Mouse (Mus musculus) bone marrow macrophage, adult 2 months (primary cell): ENCODE results near the gene Brd2. TPM values are rescaled to one million over a fixed set of nuclear protein-coding genes. Genes with fewer than 3 reads are reported as not detected.

ENCODE experiments used
- H3K27ac ChIP-seq: 2 replicates; pipeline ENCODE4 v1.5.1; 2012; ENCODE audit warnings: low read depth, low read length; ENCODE audit not compliant: insufficient read depth
- H3K4me1 ChIP-seq: 2 replicates; pipeline ENCODE4 v1.6.1; 2012; ENCODE audit warnings: low read length; ENCODE audit not compliant: control insufficient read depth, insufficient read depth
- H3K4me3 ChIP-seq: 2 replicates; pipeline ENCODE4 v1.5.1; 2012; ENCODE audit warnings: mild to moderate bottlenecking, low read length, moderate library complexity; ENCODE audit not compliant: insufficient read depth
- CTCF ChIP-seq: IDR thresholded peaks from 2 replicates; pipeline ENCODE4 v1.5.1; 2012; ENCODE audit warnings: low read depth, mild to moderate bottlenecking, low read length, moderate library complexity
- POLR2A ChIP-seq: IDR thresholded peaks from 2 replicates; pipeline ENCODE4 v1.6.1; 2012; ENCODE audit warnings: mild to moderate bottlenecking, low read depth, low read length, borderline replicate concordance
- polyA plus RNA-seq: library from polyadenylated mRNA; stranded (reverse); fragments of >200 nt; gene quantifications from 2 replicates; pipeline ENCODE4 v1.2.4, GENCODE M21; 2012; ENCODE audit not compliant: missing spikeins, insufficient read depth, insufficient read length

The Brd2 gene
- polyA plus RNA-seq, 1 experiment, result 185 TPM

DNA sequence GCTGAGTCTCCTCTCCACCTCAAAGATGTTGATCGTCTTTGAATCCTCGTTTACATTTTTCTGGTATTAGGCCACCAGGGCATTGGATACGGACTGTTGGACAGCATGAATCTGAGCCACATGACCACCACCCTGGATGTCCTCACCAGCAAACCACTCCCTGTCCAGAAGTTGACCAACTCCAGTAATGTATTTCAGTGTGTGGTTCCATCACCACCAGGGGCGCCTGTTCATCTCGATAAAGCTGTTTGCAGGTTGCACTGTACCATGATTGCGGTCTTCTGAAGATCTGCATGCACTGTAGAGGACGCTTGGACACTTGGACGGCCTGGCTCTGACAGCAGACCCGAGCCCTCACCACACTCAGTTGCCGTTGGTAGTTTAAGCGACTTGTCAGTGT lies 10.9 kb upstream of the Brd2 start:
- Histone ChIP-seq H3K4me3 (no peak overlapping the region), H3K4me1 (peaks cover 8% of the 10 kb centered on the region), H3K27ac (no peak overlapping the region)
- TF ChIP-seq POLR2A, result no peak
- no peak for TF ChIP-seq CTCF

DNA sequence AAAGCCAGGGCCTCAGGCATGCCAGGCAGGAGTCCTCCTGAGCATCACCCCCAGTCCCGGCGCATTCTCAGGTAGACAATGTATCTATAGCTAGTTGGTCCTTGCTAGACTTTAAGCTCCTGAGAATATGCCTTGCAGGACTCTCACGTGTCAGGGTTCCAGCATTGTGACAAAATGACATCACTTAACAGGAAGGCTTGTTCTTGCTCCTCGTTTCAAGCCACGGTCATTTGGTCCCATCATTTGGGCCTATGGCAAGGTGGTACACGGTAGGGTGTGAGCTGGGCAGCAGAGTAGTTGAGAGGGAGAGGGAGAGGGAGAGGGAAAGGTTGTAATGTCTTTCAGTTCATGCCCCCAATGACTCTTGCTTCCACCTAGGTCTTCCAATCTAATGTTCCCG lies 9.5 kb upstream of the Brd2 start:
- TF ChIP-seq CTCF, result no peak
- TF ChIP-seq POLR2A, result no peak
- no peak overlapping the region for H3K4me3 ChIP-seq
- H3K4me1 ChIP-seq, result peaks cover 20% of the 10 kb centered on the region
- no peak overlapping the region for H3K27ac ChIP-seq

DNA sequence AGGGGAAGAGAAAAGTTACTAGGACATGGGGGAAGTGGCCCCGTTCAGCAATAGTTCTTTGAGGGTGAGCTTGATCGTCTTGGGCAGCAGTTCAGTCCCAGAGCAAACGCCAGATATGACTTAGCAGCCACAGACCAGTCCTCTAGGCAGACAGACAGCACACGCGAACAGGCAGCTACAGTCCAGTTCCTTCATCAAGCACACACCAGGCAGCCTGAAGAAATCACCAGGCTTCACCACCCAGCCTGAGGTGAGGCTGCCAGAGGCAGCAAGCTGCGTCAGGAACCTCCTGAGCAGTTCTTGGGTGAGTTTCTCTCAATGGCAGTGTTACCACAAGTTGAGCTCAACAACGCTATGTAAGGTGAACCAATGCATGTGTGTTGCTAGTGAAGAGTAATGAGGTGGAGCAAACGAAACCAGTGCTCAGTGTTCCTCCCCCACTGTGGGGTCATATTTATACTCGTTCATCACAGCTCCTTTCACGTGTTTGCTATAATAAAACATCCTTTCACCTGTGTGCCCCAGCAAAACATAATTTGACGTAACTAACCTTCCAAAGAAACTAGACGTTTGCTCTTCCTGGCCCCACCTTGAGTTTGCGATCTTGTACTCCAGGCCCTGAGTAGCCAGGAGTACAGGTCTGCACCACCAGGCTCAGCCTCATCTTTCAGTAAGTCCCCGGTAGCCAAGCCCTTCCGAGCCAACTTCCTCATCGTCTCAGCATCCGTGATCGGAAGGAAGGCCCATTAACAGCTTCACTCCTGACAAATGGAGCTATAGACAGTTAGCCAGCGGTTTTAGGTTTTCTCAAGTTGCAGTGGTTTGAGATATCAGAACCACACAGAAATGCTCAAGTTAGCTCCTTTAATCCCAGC lies 7.9 kb upstream of the Brd2 start:
- Histone ChIP-seq H3K4me1 (peaks cover 32% of the 10 kb centered on the region), H3K4me3 (no peak overlapping the region), H3K27ac (no peak overlapping the region)
- TF ChIP-seq POLR2A (no peak), CTCF (no peak)

DNA sequence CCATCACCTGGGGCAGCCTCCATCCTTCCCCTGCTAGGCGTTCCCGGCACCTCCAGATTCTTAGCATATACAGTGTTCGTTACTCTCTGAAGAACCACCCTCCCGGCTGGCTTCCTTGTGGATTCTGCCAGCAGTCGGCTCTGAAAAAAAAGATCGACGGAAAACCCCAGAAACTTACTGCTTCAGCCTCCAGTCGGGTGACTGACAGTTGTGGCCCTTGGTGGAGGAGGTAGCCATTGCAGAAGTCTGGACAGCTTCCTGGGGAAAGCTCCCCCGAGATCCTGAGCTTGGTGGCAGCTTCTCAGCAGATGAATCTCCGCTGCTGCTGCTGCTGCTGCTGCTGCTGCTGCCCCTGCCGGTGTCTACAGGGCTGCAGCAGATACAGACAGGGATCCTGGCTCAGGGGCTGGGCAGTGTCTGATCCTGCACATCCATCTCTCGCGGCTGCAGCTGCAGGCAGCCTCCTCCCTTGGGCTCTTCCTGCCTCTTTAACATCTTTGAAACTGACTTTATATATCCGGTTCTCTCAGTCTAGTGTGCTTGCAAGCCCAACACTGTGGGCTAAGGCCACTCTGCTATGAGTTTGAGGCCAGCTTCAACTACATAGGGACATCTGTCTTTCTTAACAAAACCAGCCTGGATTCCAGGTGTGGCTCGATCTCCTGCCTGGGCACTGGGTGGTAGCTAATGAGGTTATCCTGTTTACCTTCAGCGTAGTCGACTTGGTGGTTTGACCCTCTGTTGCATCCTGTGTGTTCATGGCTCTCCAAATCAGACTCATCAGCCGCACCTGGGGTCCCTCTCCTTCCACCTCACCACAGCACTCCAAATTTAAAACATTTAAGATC lies 6.7 kb upstream of the Brd2 start:
- Histone ChIP-seq H3K27ac (no peak overlapping the region), H3K4me3 (no peak overlapping the region), H3K4me1 (peaks cover 26% of the 10 kb centered on the region)

DNA sequence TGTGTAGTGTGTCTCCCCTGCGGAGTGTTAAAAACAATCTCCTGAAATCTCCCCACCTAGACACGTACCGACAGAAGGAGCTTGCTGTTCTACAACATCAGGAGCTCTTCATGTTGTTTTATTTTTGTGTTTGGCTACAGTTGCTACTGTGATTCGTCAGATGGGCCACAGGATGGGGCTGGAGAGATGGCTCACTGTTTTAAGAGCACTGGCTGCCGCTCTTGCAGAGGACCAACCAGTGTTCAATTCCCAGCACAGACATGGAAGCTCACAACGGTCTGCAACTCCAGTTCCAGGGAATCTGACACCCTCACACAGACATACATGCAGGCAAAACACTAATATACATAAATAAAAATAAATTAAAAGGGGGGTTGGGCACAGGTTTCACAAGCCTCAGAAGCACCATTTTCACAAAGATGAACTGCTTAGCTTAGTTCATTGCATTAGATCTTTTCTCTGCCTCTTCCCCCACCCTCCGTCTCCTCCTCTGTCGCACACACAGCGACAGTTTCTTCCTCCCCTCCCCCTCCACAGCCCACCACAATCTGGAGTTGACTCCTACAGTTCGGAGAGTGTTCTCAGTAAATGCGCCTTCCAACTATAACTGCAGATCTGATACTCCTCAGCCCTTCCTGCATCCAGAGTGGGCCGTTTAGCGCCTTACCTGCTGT lies 6.0 kb upstream of the Brd2 start:
- H3K4me3 ChIP-seq, result no peak overlapping the region
- TF ChIP-seq CTCF, result no peak
- TF ChIP-seq POLR2A, result no peak
- H3K27ac ChIP-seq, result no peak overlapping the region
- peaks cover 26% of the 10 kb centered on the region for H3K4me1 ChIP-seq

More for the DNA sequence above, 6.7 kb upstream of the Brd2 start:
- no peak for TF ChIP-seq POLR2A
- TF ChIP-seq CTCF, result no peak

DNA sequence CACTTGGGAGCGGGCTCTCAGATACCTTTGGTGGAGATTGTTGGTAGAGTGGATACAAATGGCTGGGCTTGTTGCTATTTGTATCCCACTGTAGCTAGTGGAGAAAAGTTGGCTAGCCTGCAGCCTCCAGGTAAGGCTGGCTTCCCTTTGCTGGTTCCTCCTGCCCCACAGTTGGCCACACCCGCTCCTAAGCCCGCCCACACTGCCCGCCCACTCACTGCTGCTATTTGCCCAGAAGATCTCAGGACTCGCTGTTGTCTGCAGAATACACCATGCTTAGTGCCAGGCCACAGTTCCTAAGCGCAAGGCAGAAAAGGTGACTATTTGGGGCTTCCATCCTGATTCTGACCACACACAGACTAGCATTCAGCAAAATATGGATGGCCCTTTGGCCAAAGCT lies 5.0 kb upstream of the Brd2 start:
- Histone ChIP-seq H3K27ac (no peak overlapping the region), H3K4me1 (peaks cover 26% of the 10 kb centered on the region), H3K4me3 (no peak overlapping the region)
- TF ChIP-seq POLR2A, result no peak
- no peak for TF ChIP-seq CTCF

DNA sequence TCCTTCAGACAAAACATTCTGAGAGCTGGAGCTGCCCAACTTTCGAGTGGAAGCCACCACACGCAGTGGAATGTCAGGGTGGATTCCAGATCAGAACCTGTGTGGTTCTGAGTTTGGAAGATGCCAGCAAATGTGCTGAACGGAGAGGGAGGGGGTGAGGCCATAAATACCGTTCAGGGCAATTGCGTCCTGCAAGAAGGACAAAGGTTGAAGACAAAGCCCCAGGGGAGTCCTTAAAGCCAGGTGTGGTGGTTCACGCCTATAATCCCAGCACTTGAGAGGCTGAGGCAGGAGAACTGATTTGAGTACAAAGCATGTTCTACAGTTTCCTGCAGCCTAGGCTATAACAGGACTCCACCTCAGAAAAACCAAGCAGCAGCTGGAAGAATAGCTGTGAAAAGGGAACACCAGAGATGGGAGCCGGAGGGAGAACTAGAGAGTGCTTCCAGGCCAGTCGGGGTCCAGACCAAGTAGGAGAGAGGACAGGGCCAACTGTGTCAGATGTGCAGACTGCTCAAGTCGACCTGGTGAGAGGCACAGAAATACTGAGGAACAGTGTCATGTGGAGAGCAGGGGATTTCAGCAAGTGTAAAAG lies 4.5 kb upstream of the Brd2 start:
- no peak overlapping the region for H3K4me3 ChIP-seq
- no peak for TF ChIP-seq CTCF
- no peak for TF ChIP-seq POLR2A
- H3K4me1 ChIP-seq, result peaks cover 26% of the 10 kb centered on the region
- H3K27ac ChIP-seq, result no peak overlapping the region

DNA sequence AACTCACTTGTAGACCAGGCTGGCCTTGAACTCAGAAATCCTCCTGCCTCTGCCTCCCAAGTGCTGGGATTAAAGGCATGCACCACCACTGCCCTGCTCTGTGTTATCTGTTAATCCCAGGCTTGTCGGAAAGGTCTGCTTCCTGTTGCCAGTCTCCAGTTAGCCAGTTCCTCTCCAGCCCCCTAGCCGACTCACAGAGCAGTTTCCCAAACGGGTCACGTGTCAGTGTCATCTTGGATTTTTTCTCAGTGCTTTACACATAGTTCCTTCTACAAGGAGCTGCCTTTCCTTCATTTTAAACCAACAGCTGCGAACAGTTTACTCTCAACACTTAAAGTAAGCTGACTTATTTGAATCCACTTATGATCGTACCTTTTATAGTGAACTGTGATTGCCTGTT lies 2.2 kb upstream of the Brd2 start:
- peaks cover 26% of the 10 kb centered on the region for H3K4me1 ChIP-seq
- peak overlapping the region; percentile 94 for H3K27ac ChIP-seq
- H3K4me3 ChIP-seq, result peak overlapping the region; percentile 87
- TF ChIP-seq POLR2A, result no peak
- TF ChIP-seq CTCF, result no peak

DNA sequence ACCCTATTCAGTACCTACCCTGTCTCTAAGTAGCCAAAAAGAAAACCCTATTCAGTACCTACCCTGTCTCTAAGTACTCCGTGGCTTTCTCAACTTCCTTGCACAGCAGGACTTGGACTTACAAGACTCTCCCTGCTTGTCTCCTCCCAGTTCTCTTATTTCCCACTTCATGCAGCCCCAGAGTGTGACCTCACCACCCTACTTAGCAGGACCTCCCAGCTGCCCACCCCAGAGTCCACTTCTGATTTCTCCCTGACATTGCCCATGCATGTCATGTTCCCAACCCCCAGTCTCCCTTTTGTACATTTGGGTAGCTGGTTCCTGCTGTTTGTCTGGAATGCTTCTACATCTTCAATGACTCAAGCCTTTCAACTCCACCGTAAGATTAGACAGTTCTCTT lies 1.1 kb upstream of the Brd2 start:
- TF ChIP-seq CTCF (no peak), POLR2A (no peak)
- H3K27ac ChIP-seq, result peak overlapping the region; percentile 94
- peaks cover 26% of the 10 kb centered on the region for H3K4me1 ChIP-seq
- H3K4me3 ChIP-seq, result peak overlapping the region; percentile 87
